Mouse (Mus musculus): ENCODE data around the gene Lrrc4c.

- TF ChIP-seq CHD2 (IDR thresholded peaks at IDR 0.05; ENCODE audit: low read depth, low read length) (no peak), MAFK (IDR thresholded peaks at IDR 0.05; ENCODE audit: insufficient read depth, low read depth, low read length) (no peak)
Measured at GRCm38 (mm10) chr2:97391876-97392275, 1073.9 kb downstream of the Lrrc4c start.

All from ES-E14 (cell line).